Mouse (Mus musculus) liver, postnatal 0 days (tissue): ENCODE data around the gene Fhit. TPM values are rescaled to one million over a fixed set of nuclear protein-coding genes. Genes with fewer than 3 reads are reported as not detected.

Experiments
- ATAC-seq: fragments of 200-750 bp; cut with Nextera tagmentation; 2 replicates; pipeline ENCODE4 v1.8.0; 2017; ENCODE audit warnings: mild to moderate bottlenecking, moderate library complexity
- DNase-seq: peaks from one replicate; pipeline ENCODE4 v3.0.0-alpha.2; 2016
- H3K27ac ChIP-seq: fragments of 300-500 bp; sonication (generic); 2 replicates; pipeline ENCODE4 v1.5.1; 2014; ENCODE audit warnings: antibody characterized with exemption, moderate library complexity, mild to moderate bottlenecking, low read depth
- H3K27me3 ChIP-seq: fragments of 300-500 bp; sonication (generic); 2 replicates; pipeline ENCODE4 v1.6.1; 2014; ENCODE audit warnings: low read length, control low read depth, mixed read lengths; ENCODE audit not compliant: insufficient read depth
- H3K36me3 ChIP-seq: fragments of 300-500 bp; sonication (generic); replicated peaks from 2 replicates; pipeline ENCODE4 v1.6.1; 2014; ENCODE audit warnings: mild to moderate bottlenecking, control low read depth, low read length, moderate library complexity, mixed read lengths; ENCODE audit not compliant: insufficient read depth
- H3K4me1 ChIP-seq: fragments of 300-500 bp; sonication (generic); 2 replicates; pipeline ENCODE4 v1.6.1; 2014; ENCODE audit warnings: antibody characterized with exemption, mild to moderate bottlenecking, control low read depth; ENCODE audit not compliant: insufficient read depth
- H3K4me2 ChIP-seq: fragments of 300-500 bp; sonication (generic); 2 replicates; pipeline ENCODE4 v1.6.1; 2014; ENCODE audit warnings: low read depth, mild to moderate bottlenecking, low read length, moderate library complexity, mixed read lengths
- H3K4me3 ChIP-seq: fragments of 300-500 bp; sonication (generic); 2 replicates; pipeline ENCODE4 v1.5.1; 2014; ENCODE audit warnings: low read depth, low read length
- H3K9ac ChIP-seq: fragments of 300-500 bp; sonication (generic); replicated peaks from 2 replicates; pipeline ENCODE4 v1.6.1; 2014; ENCODE audit warnings: mild to moderate bottlenecking, moderate library complexity
- H3K9me3 ChIP-seq: fragments of 300-500 bp; sonication (generic); 2 replicates; pipeline ENCODE4 v1.6.1; 2016; ENCODE audit warnings: mild to moderate bottlenecking, control low read depth, low read length, mixed read lengths
- CTCF ChIP-seq: sonication (generic); IDR thresholded peaks from 2 replicates; pipeline ENCODE4 v1.5.1; 2016; ENCODE audit warnings: antibody characterized with exemption, low read depth
- EP300 ChIP-seq: IDR thresholded peaks from 2 replicates; pipeline ENCODE4 v1.6.1; 2016; ENCODE audit warnings: antibody characterized with exemption, low read depth, mild to moderate bottlenecking
- WGBS: fragments of 180-500 bp; shearing (Covaris S2); extraction: QIAGEN DNeasy Blood & Tissue Kit; methylation state at CpG from one replicate; pipeline ENCODE4 v1.1.7; 2014; ENCODE audit not compliant: insufficient replicate concordance; 5-methylcytosine and 5-hydroxymethylcytosine counted together
- polyA plus RNA-seq: library from polyadenylated mRNA; unstranded; fragments of >200 nt; fragmentation: Nextera tagmentation; extraction: Ambion mirVana; gene quantifications from 2 replicates; pipeline ENCODE4 v1.2.1, GENCODE M21; 2015

Gene Fhit
- polyA plus RNA-seq, 1 experiment from 2014 or later, result 8.1 TPM

DNA sequence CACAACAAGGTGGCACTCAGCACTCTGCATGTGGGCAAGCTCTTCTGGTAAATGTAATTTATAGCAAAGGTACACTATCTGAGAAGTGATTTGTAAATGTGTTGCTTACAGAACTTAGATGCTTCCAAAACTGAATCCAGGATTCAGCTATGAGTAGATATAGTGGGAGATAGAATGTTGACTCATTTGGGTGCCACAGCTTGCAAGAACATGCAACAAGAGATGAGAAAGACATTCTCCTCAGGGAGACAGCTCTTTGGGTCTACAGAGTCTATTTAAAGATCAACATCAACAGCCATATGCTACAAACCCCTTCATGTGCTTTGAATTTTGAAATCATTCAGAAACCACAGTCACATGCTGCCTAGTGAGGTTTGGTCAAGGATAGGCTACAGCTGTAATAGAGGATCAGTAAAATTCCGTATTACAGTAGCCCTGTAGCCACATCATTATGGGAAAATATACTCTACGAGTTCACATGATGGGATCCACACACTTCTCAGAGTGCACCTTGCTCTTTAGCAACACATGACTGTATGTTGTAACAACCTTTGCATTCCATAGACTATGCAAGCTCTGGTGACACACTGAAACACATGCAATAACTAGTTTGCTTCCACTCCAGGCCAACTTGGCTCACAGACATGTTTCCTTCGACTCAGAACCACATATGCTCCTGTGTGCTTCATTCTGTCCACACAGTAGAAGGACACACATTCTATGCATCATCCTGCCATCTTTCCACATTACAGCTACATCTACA, 678.8 kb downstream of the Fhit start:
- Histone ChIP-seq H3K36me3 (no peaks in the 10 kb centered on the region), H3K9ac (no peak overlapping the region), H3K4me2 (no peak overlapping the region), H3K9me3 (no peaks in the 10 kb centered on the region), H3K27ac (no peak overlapping the region), H3K27me3 (no peaks in the 10 kb centered on the region), H3K4me3 (no peak overlapping the region), H3K4me1 (no peaks in the 10 kb centered on the region)
- DNase-seq (no peak), ATAC-seq (no peak)
- TF ChIP-seq CTCF (no peak), EP300 (no peak)
- WGBS, result 73% methylated on average over 3 of the region's 3 CpGs

DNA sequence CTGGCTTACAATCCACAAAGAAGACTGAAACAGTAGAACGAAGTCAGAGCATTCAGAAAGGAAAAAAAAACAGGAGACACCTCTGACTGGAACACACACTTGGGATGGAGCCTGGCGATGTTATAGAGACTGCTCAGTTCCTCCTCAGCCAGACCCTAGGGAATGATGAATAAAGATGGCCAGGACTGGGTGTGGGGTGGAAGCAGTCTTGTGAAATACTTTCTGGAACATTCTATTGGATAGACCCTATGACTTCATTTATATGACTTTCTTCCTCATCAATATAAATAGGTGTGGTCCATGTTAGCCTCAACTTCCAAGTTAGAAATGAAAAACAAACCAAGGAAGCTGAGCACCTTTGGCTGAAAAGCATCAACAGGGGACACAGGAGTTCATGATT, 680.5 kb downstream of the Fhit start:
- ATAC-seq (no peak), DNase-seq (no peak)
- TF ChIP-seq CTCF (no peak), EP300 (no peak)
- no peak overlapping the region for H3K9ac ChIP-seq
- H3K4me1 ChIP-seq, result no peaks in the 10 kb centered on the region
- H3K4me2 ChIP-seq, result no peak overlapping the region
- H3K4me3 ChIP-seq, result no peak overlapping the region
- H3K36me3 ChIP-seq, result no peaks in the 10 kb centered on the region
- H3K27ac ChIP-seq, result no peak overlapping the region
- no peaks in the 10 kb centered on the region for H3K9me3 ChIP-seq
- no peaks in the 10 kb centered on the region for H3K27me3 ChIP-seq
- 70% methylated on average over 2 of the region's 2 CpGs for WGBS

DNA sequence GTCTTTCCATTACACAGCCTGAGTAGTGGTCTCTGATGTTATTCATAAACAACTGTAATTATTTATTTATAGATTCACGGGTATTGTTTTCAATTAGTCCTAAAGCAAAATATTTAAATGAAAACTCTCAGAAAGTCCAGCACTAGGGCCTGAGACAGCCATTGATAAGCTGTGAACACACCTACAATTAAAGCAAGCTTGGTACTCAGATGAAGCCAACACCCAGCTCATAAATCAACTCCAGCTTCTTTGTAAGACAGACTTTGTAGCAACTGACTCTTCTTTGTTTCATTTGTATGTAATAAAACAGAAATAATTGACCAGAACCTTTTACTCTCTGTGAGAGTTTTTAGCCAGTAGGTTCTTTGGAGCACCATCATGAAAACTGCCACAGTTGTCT, 681.2 kb downstream of the Fhit start:
- Histone ChIP-seq H3K27ac (no peak overlapping the region), H3K4me2 (no peak overlapping the region), H3K36me3 (no peaks in the 10 kb centered on the region), H3K9ac (no peak overlapping the region), H3K4me3 (no peak overlapping the region), H3K9me3 (no peaks in the 10 kb centered on the region), H3K4me1 (no peaks in the 10 kb centered on the region), H3K27me3 (no peaks in the 10 kb centered on the region)
- DNase-seq (no peak), ATAC-seq (no peak)
- 57% methylated on average over 1 of the region's 1 CpGs for WGBS
- no peak for TF ChIP-seq CTCF
- TF ChIP-seq EP300, result no peak

DNA sequence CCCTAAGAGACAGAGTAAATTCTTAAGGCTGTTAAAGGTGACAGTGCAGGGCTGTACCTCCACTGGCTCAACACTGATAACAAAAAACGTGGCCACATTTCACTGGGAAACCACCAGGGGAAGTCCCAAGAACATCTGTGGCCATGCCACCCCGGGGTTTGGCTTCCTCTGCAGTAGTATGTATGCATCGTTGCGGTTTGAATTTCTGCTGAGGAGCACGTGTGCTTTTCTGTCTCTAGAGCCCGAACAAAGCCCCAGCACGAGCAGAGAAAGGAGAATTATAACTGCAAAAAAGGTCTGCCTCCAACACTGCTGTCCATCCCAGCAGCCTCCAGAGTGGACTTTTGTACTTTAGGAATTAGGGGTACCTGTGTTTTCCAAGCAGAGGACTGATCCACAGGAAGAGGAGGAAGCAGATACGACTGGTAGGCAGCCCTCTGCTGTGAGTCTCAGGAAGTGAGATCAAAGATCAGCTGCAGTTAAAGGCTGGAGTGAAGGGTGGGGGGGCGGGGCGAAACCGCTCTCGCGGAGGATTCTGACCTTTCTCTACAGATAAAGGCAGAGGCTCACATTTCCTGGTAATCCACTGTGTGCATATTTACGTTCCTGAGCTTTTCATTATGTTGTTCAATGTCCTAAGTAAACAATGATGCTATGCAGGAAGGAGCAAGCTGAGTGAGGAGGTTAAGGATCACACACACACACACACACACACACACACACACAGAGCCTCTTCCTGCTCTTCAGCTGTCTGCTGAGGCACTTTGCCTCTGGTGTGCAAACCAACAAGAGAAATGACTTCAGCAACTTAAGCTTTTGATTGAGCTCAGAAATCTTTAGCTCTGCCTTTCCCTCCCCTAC, 708.6 kb downstream of the Fhit start:
- peak overlapping the region; percentile 41 for H3K4me3 ChIP-seq
- no peaks in the 10 kb centered on the region for H3K36me3 ChIP-seq
- no peaks in the 10 kb centered on the region for H3K9me3 ChIP-seq
- peak; percentile 89 for ATAC-seq
- TF ChIP-seq EP300, result no peak
- peak; percentile 32; the same call in 1 of the 2 replicates for TF ChIP-seq CTCF
- peaks cover 16% of the 10 kb centered on the region for H3K4me1 ChIP-seq
- peak overlapping the region; percentile 88 for H3K27ac ChIP-seq
- peak; percentile 72 for DNase-seq
- H3K27me3 ChIP-seq, result no peaks in the 10 kb centered on the region
- WGBS, result 2% methylated on average over 14 of the region's 14 CpGs
- H3K9ac ChIP-seq, result peak overlapping the region; percentile 46
- H3K4me2 ChIP-seq, result peak overlapping the region; percentile 72

DNA sequence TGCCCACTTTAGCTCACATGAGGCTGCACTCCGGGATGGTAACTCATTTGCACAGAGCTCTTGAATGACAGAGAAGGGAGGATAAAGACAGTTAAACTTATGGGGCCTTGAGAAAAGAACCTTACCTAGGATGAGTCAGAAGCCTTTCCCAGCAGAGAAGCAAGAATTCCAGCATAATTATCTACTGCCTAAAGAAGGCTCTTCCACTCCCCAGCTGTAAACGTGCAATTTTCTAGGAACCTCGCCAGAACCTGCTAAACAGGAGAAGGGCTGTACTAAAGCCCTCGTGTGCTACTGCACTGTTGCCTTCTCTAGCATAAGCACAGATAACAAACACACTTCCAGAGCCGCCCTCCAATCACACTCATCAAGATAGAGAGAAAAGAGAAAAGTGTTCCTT, 709.6 kb downstream of the Fhit start:
- Histone ChIP-seq H3K27ac (peak overlapping the region; percentile 88), H3K9me3 (no peaks in the 10 kb centered on the region), H3K4me2 (peak overlapping the region; percentile 72; the same call in 1 of the 2 replicates), H3K36me3 (no peaks in the 10 kb centered on the region), H3K27me3 (no peaks in the 10 kb centered on the region), H3K9ac (no peak overlapping the region), H3K4me1 (peaks cover 16% of the 10 kb centered on the region), H3K4me3 (no peak overlapping the region)
- ATAC-seq (no peak), DNase-seq (no peak)
- WGBS, result 38% methylated on average over 5 of the region's 5 CpGs
- TF ChIP-seq EP300 (no peak), CTCF (no peak)

DNA sequence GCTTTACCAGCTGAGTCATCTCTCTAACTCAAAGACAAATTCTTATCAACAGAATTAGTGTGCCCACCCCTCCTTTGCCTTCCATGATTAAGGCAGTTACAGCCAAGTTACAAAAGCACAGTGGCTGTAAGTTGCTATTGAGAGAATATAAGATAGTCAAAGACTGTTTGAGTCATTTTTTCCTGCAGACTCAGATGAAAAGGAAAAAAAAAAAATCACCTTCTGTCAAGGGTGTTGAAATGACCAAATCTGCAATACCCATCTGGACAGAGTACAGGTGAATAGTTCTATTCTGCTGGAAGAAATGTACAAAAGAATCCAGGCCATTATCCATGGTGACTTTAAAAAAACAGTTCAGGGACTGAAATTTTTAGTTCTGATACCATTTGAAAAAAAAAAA, 716.5 kb downstream of the Fhit start:
- ATAC-seq (no peak), DNase-seq (no peak)
- no peak overlapping the region for H3K9ac ChIP-seq
- no peak overlapping the region for H3K27ac ChIP-seq
- no peak overlapping the region for H3K4me3 ChIP-seq
- no peaks in the 10 kb centered on the region for H3K4me1 ChIP-seq
- H3K27me3 ChIP-seq, result no peaks in the 10 kb centered on the region
- H3K4me2 ChIP-seq, result no peak overlapping the region
- no peak for TF ChIP-seq EP300
- TF ChIP-seq CTCF, result no peak
- H3K36me3 ChIP-seq, result no peaks in the 10 kb centered on the region
- H3K9me3 ChIP-seq, result no peaks in the 10 kb centered on the region
